Mouse (Mus musculus): ENCODE results near the gene Barx1. TPM values are rescaled to one million over a fixed set of nuclear protein-coding genes. Genes with fewer than 3 reads are reported as not detected.

The Barx1 gene
- polyA plus RNA-seq (2014; fragmentation: Nextera tagmentation; extraction: Ambion mirVana) = 0.57 TPM in 1 of 2 replicates, not detected in the other

- Histone ChIP-seq H3K27ac (replicated peaks in 1 of 2; ENCODE audit: control insufficient read depth in 1 of 2, insufficient read depth in 1 of 2, low read depth in 2 of 2, low read length in 2 of 2) (no peak within 1 kb of the TSS), H3K4me1 (ENCODE audit: control insufficient read depth in 2 of 2, insufficient read depth in 2 of 2, low read length in 2 of 2) (peaks cover 3 to 32% of the 10 kb centered on the region in 2 experiments)
These were observed at the start of gene Barx1 for GRCm38 (mm10) chr13:48662431-48663143. Gene Barx1 (plus strand): TSS chr13:48662998.

DNA sequence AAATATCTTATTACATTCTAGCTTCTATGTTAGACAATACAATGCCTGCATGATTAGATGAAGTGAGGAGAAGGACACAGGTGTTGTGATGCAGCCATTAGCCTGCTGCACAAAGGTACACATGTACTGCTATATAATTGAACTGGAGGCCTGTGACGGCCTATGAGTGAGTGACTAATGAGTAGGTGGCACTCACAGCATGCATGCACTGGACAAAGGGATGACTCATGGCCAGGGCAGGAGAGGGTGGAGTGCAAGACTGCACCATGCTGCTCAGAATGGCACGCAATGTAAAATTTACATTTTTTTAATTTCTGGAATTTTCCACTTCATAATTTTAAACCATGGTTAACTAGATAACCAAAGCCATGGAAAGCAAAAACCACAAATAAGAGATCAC lies 48.3 kb upstream of the Barx1 start:
- Histone ChIP-seq H3K27ac (replicated peaks in 1 of 2; ENCODE audit: control insufficient read depth in 1 of 2, insufficient read depth in 1 of 2, low read depth in 2 of 2, low read length in 2 of 2) (no peak overlapping the region), H3K27me3 (ENCODE audit: control insufficient read depth, insufficient read depth, low read length) (no peaks in the 10 kb centered on the region), H3K4me1 (ENCODE audit: control insufficient read depth in 2 of 2, insufficient read depth in 2 of 2, low read length in 2 of 2) (no peaks in the 10 kb centered on the region), H3K4me2 (ENCODE audit: low read length) (no peak overlapping the region), H3K36me3 (ENCODE audit: control insufficient read depth, insufficient read depth, low read length) (no peaks in the 10 kb centered on the region), H3K4me3 (ENCODE audit: control insufficient read depth in 1 of 2, insufficient read depth in 1 of 2, low read depth in 1 of 2, low read length in 2 of 2) (no peak overlapping the region), H3K9ac (ENCODE audit: low read length) (no peak overlapping the region), H3K9me3 (ENCODE audit: control insufficient read depth, low read length) (peaks cover 15% of the 10 kb centered on the region)
- 90% methylated on average over 2 of the region's 2 CpGs for WGBS
- ATAC-seq (ENCODE audit: insufficient number of reproducible peaks, insufficient read depth, low FRiP score, low read depth) = no peak

More at GRCm38 (mm10) chr13:48662431-48663143, at the start of gene Barx1:
- Histone ChIP-seq H3K4me3 (ENCODE audit: control insufficient read depth in 1 of 2, insufficient read depth in 1 of 2, low read depth in 1 of 2, low read length in 2 of 2) (peak within 1 kb of the TSS; percentile 30 to 46), H3K4me2 (ENCODE audit: low read length) (peak within 1 kb of the TSS; percentile 85), H3K9ac (ENCODE audit: low read length) (peak within 1 kb of the TSS; percentile 22; the same call in 1 of the 2 replicates), H3K9me3 (ENCODE audit: control insufficient read depth, low read length) (no peaks in the 10 kb centered on the region), H3K27me3 (ENCODE audit: control insufficient read depth, insufficient read depth, low read length) (peaks cover 95% of the 10 kb centered on the region), H3K36me3 (ENCODE audit: control insufficient read depth, insufficient read depth, low read length) (no peaks in the 10 kb centered on the region)
- no peak for ATAC-seq (ENCODE audit: insufficient number of reproducible peaks, insufficient read depth, low FRiP score, low read depth)
- under 1% methylated on average over 58 of the region's 73 CpGs for WGBS

GRCm38 (mm10) chr13:48617774-48618173 lies 45.0 kb upstream of the Barx1 start:
- H3K4me1 ChIP-seq (ENCODE audit: control insufficient read depth in 2 of 2, insufficient read depth in 2 of 2, low read length in 2 of 2) = no peaks in the 10 kb centered on the region
- H3K4me3 ChIP-seq (ENCODE audit: control insufficient read depth in 1 of 2, insufficient read depth in 1 of 2, low read depth in 1 of 2, low read length in 2 of 2) = no peak overlapping the region
- H3K27ac ChIP-seq (replicated peaks in 1 of 2; ENCODE audit: control insufficient read depth in 1 of 2, insufficient read depth in 1 of 2, low read depth in 2 of 2, low read length in 2 of 2) = no peak overlapping the region
- peaks cover 15% of the 10 kb centered on the region for H3K9me3 ChIP-seq (ENCODE audit: control insufficient read depth, low read length)
- H3K36me3 ChIP-seq (ENCODE audit: control insufficient read depth, insufficient read depth, low read length) = no peaks in the 10 kb centered on the region
- H3K9ac ChIP-seq (ENCODE audit: low read length) = no peak overlapping the region
- no peaks in the 10 kb centered on the region for H3K27me3 ChIP-seq (ENCODE audit: control insufficient read depth, insufficient read depth, low read length)
- no peak for ATAC-seq (ENCODE audit: insufficient number of reproducible peaks, insufficient read depth, low FRiP score, low read depth)
- no peak overlapping the region for H3K4me2 ChIP-seq (ENCODE audit: low read length)

DNA sequence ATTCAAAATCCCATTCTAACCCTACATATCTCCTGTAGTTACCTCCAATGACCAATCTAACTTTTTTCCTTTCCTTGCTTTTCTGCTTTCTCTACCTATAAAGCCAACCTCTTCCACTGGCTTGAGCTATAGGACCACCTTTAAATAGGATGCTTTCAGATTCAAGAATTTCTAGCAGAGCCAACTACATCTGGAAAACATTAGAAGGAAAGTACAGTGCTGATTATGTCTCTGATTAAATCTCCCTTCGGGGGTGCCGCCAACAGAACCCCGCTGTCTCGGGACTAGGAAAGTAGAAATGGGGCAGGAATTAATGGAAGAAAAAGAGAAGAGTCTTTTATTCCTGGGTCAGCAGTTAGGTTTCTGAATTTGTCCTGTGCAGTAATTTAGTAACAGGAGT lies 43.9 kb upstream of the Barx1 start:
- WGBS = 80% methylated on average over 4 of the region's 4 CpGs

DNA sequence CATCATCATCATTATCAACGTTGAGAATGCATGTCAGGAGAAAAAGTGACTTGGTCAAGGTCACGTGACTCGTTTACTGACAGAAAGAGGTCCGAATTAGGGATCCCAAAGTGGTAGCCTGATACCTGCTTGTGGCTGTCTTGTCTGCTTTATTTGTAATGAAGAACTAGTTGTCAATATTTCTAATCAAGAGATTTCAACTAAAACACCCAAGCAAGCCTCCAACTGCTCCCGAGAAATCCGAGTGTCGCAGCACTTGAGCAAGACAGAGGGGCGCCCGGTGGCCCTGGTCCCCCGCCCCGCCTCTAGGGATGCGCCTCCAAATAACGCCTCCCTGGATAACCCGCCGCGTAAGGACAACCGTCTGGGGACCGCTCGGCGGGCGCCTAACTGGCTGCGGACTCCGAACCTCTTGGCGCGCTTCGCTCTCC lies 37.8 kb upstream of the Barx1 start:
- 2% methylated on average over 26 of the region's 26 CpGs for WGBS
- H3K4me2 ChIP-seq (ENCODE audit: low read length) = peak overlapping the region; percentile 87
- H3K4me3 ChIP-seq (ENCODE audit: control insufficient read depth in 1 of 2, insufficient read depth in 1 of 2, low read depth in 1 of 2, low read length in 2 of 2) = peak overlapping the region; percentile 74 to 81
- H3K36me3 ChIP-seq (ENCODE audit: control insufficient read depth, insufficient read depth, low read length) = no peaks in the 10 kb centered on the region
- no peaks in the 10 kb centered on the region for H3K9me3 ChIP-seq (ENCODE audit: control insufficient read depth, low read length)
- H3K4me1 ChIP-seq (ENCODE audit: control insufficient read depth in 2 of 2, insufficient read depth in 2 of 2, low read length in 2 of 2) = peaks cover 2% of the 10 kb centered on the region in 2 experiments; a peak in 2 of 4 replicates
- peak overlapping the region; percentile 87 for H3K9ac ChIP-seq (ENCODE audit: low read length)
- peak; percentile 78 for ATAC-seq (ENCODE audit: insufficient number of reproducible peaks, insufficient read depth, low FRiP score, low read depth)
- H3K27ac ChIP-seq (replicated peaks in 1 of 2; ENCODE audit: control insufficient read depth in 1 of 2, insufficient read depth in 1 of 2, low read depth in 2 of 2, low read length in 2 of 2) = peak overlapping the region; percentile 51 to 71; a peak in 3 of 4 replicates
- no peaks in the 10 kb centered on the region for H3K27me3 ChIP-seq (ENCODE audit: control insufficient read depth, insufficient read depth, low read length)

More for the DNA sequence above, 43.9 kb upstream of the Barx1 start:
- Histone ChIP-seq H3K27ac (replicated peaks in 1 of 2; ENCODE audit: control insufficient read depth in 1 of 2, insufficient read depth in 1 of 2, low read depth in 2 of 2, low read length in 2 of 2) (no peak overlapping the region), H3K4me1 (ENCODE audit: control insufficient read depth in 2 of 2, insufficient read depth in 2 of 2, low read length in 2 of 2) (no peaks in the 10 kb centered on the region), H3K9ac (ENCODE audit: low read length) (no peak overlapping the region), H3K9me3 (ENCODE audit: control insufficient read depth, low read length) (peaks cover 15% of the 10 kb centered on the region), H3K4me3 (ENCODE audit: control insufficient read depth in 1 of 2, insufficient read depth in 1 of 2, low read depth in 1 of 2, low read length in 2 of 2) (no peak overlapping the region), H3K27me3 (ENCODE audit: control insufficient read depth, insufficient read depth, low read length) (no peaks in the 10 kb centered on the region), H3K36me3 (ENCODE audit: control insufficient read depth, insufficient read depth, low read length) (no peaks in the 10 kb centered on the region), H3K4me2 (ENCODE audit: low read length) (no peak overlapping the region)
- ATAC-seq (ENCODE audit: insufficient number of reproducible peaks, insufficient read depth, low FRiP score, low read depth) = no peak

DNA sequence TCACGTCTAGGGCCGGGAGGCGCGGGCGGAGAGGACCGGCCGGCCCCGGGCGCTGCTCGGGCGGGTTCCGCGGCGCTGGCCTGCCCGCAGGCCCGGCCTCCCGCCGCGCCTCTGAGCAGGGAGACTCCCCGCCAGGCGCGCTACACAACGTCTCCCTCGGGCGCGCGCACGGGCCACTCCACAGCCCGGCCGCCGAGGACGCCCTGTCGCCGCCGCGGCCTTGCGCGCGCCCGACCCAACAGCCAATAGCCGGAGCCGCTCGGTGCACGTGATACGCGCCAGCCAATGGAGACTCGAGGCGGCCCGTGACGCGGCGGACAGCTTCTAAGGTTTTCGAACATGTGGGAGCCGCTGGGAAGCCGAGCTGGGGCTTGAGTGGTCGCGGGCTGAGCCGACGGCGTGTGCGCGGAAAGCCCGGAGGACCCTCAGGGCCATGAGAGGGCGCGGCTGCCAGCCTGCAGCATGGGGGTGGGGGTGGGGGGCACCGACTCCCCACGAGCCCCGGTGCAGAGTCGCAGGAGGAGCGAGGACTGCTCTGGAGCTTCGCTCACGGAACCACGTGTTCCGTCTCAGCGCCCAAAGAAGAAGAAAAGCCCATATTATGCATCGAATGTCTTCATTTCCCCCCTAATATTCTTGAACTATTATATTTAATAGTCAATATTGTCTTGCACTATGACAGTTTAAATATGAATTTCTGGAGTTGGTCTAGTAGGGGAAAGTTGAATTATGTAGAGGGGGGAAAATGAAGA lies 37.2 kb upstream of the Barx1 start, which contains the start of gene Ptpdc1:
Gene Ptpdc1 (minus strand): TSS at position 232 of the 752 bp plus-strand sequence.
- peak; percentile 99 for ATAC-seq (ENCODE audit: insufficient number of reproducible peaks, insufficient read depth, low FRiP score, low read depth)
- Histone ChIP-seq H3K9ac (ENCODE audit: low read length) (peak within 1 kb of the TSS; percentile 87), H3K27ac (replicated peaks in 1 of 2; ENCODE audit: control insufficient read depth in 1 of 2, insufficient read depth in 1 of 2, low read depth in 2 of 2, low read length in 2 of 2) (peak within 1 kb of the TSS; percentile 51 to 71; a peak in 3 of 4 replicates), H3K4me2 (ENCODE audit: low read length) (peak within 1 kb of the TSS; percentile 87), H3K4me1 (ENCODE audit: control insufficient read depth in 2 of 2, insufficient read depth in 2 of 2, low read length in 2 of 2) (peaks cover 2% of the 10 kb centered on the region in 2 experiments; a peak in 2 of 4 replicates), H3K36me3 (ENCODE audit: control insufficient read depth, insufficient read depth, low read length) (no peaks in the 10 kb centered on the region), H3K4me3 (ENCODE audit: control insufficient read depth in 1 of 2, insufficient read depth in 1 of 2, low read depth in 1 of 2, low read length in 2 of 2) (peak within 1 kb of the TSS; percentile 74 to 81), H3K27me3 (ENCODE audit: control insufficient read depth, insufficient read depth, low read length) (no peaks in the 10 kb centered on the region), H3K9me3 (ENCODE audit: control insufficient read depth, low read length) (no peaks in the 10 kb centered on the region)
- 2% methylated on average over 76 of the region's 76 CpGs for WGBS

DNA sequence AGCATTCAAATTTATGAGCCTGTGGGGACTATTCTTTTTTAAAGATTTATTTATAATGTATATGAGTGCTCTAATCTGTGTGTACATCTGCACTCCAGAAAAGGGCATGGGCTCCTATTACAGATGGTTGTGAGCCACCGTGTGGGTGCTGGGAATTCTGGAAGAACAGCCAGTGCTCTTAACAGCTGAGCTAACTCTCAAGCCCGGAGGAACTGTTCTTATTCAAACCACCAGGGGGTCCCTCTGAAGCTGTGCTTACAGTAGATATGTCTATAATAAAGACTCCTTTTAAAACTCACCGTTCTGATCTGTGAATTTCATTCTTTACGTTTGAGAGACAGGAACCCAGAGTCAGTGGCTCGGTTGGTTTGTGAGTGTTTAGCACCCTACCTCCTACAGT lies 31.1 kb upstream of the Barx1 start:
- no peaks in the 10 kb centered on the region for H3K4me1 ChIP-seq (ENCODE audit: control insufficient read depth in 2 of 2, insufficient read depth in 2 of 2, low read length in 2 of 2)
- no peak overlapping the region for H3K4me2 ChIP-seq (ENCODE audit: low read length)
- H3K27me3 ChIP-seq (ENCODE audit: control insufficient read depth, insufficient read depth, low read length) = no peaks in the 10 kb centered on the region
- H3K9ac ChIP-seq (ENCODE audit: low read length) = no peak overlapping the region
- no peaks in the 10 kb centered on the region for H3K36me3 ChIP-seq (ENCODE audit: control insufficient read depth, insufficient read depth, low read length)
- no peaks in the 10 kb centered on the region for H3K9me3 ChIP-seq (ENCODE audit: control insufficient read depth, low read length)
- no peak overlapping the region for H3K4me3 ChIP-seq (ENCODE audit: control insufficient read depth in 1 of 2, insufficient read depth in 1 of 2, low read depth in 1 of 2, low read length in 2 of 2)
- H3K27ac ChIP-seq (replicated peaks in 1 of 2; ENCODE audit: control insufficient read depth in 1 of 2, insufficient read depth in 1 of 2, low read depth in 2 of 2, low read length in 2 of 2) = no peak overlapping the region
- no peak for ATAC-seq (ENCODE audit: insufficient number of reproducible peaks, insufficient read depth, low FRiP score, low read depth)
- 72% methylated on average over 5 of the region's 5 CpGs for WGBS

All from heart, embryonic 14.5 days (tissue).